Mouse (Mus musculus): ENCODE results near the gene Mcm2.

Mcm2 gene

GRCm38 (mm10) chr6:88855636-88856035, 42.9 kb downstream of the Mcm2 start:
- in situ Hi-C loops (cut with MseI, MboI) = loop anchor here (5.0 to 10.0 kb wide), 2 partner anchors 298 to 301 kb away; no protein-coding TSS in a partner anchor

- in situ Hi-C loops (cut with MseI, MboI) = loop anchor here in 1 of 2 experiments (10.0 kb wide), 1 partner anchor 300 kb away; no protein-coding TSS in a partner anchor
Observed at GRCm38 (mm10) chr6:88854509-88854908, 44.1 kb downstream of the Mcm2 start.

- in situ Hi-C loops (cut with MseI, MboI) = loop anchor here in 1 of 2 experiments (10.0 kb wide), 1 partner anchor 295 kb away; no protein-coding TSS in a partner anchor
Observed at GRCm38 (mm10) chr6:88850034-88850433, 48.5 kb downstream of the Mcm2 start.

- in situ Hi-C loops (cut with MseI, MboI) = no loop called here
Observed at GRCm38 (mm10) chr6:88849270-88849669, 49.3 kb downstream of the Mcm2 start.

GRCm38 (mm10) chr6:88847571-88847970, 51.0 kb downstream of the Mcm2 start:
- in situ Hi-C loops (cut with MseI, MboI) = no loop called here

- in situ Hi-C loops (cut with MseI, MboI) = no loop called here
Observed at GRCm38 (mm10) chr6:88844901-88845565, 53.5 kb downstream of the Mcm2 start.

- in situ Hi-C loops (cut with MseI, MboI) = no loop called here
Observed at GRCm38 (mm10) chr6:88843781-88844725, 54.5 kb downstream of the Mcm2 start.

GRCm38 (mm10) chr6:88843241-88843640, 55.3 kb downstream of the Mcm2 start:
- in situ Hi-C loops (cut with MseI, MboI) = no loop called here

- in situ Hi-C loops (cut with MseI, MboI) = no loop called here
Observed at GRCm38 (mm10) chr6:88842731-88843151, 55.8 kb downstream of the Mcm2 start.

GRCm38 (mm10) chr6:88841781-88842689, 56.5 kb downstream of the Mcm2 start, which contains the start of gene Abtb1:
Gene Abtb1 (minus strand): TSS chr6:88841984.
- in situ Hi-C loops (cut with MseI, MboI) = no loop called here

GRCm38 (mm10) chr6:88841514-88841780, 57.1 kb downstream of the Mcm2 start:
- in situ Hi-C loops (cut with MseI, MboI) = no loop called here

- in situ Hi-C loops (cut with MseI, MboI) = no loop called here
Observed at GRCm38 (mm10) chr6:88840791-88841513, 57.6 kb downstream of the Mcm2 start.

GRCm38 (mm10) chr6:88840211-88840610, 58.4 kb downstream of the Mcm2 start:
- in situ Hi-C loops (cut with MseI, MboI) = no loop called here

- in situ Hi-C loops (cut with MseI, MboI) = no loop called here
Observed at GRCm38 (mm10) chr6:88839135-88839970, 59.2 kb downstream of the Mcm2 start.

- in situ Hi-C loops (cut with MseI, MboI) = no loop called here
Observed at GRCm38 (mm10) chr6:88838613-88839012, 60.0 kb downstream of the Mcm2 start.

GRCm38 (mm10) chr6:88837999-88838398, 60.6 kb downstream of the Mcm2 start:
- in situ Hi-C loops (cut with MseI, MboI) = no loop called here

GRCm38 (mm10) chr6:88836178-88836819, 62.3 kb downstream of the Mcm2 start:
- in situ Hi-C loops (cut with MseI, MboI) = no loop called here

- in situ Hi-C loops (cut with MseI, MboI) = no loop called here
Observed at GRCm38 (mm10) chr6:88835047-88835446, 63.5 kb downstream of the Mcm2 start.
